Mouse (Mus musculus): ENCODE measurements around the gene Il12a. TPM values are rescaled to one million over a fixed set of nuclear protein-coding genes. Genes with fewer than 3 reads are reported as not detected.
"Not testable (repeated sequence)": the region's sequence is repeated elsewhere in the genome, so short reads cannot be mapped to it uniquely, and the experiment has no call there.

Gene Il12a
- polyA plus RNA-seq, 1 experiment from 2014 or later: 0.25 TPM

- DNase-seq (ENCODE audit: low spot score) (no peak), ATAC-seq (ENCODE audit: insufficient read depth, low FRiP score, low TSS enrichment) (no peak)
- Histone ChIP-seq H3K27me3 (ENCODE audit: control insufficient read depth, insufficient read depth, low read length) (no peaks in the 10 kb centered on the region), H3K9ac (ENCODE audit: low read length) (no peak overlapping the region), H3K27ac (ENCODE audit: low read depth, low read length) (no peak overlapping the region), H3K4me2 (ENCODE audit: low read depth) (no peak overlapping the region), H3K4me1 (ENCODE audit: control insufficient read depth, insufficient read depth, low read length) (no peaks in the 10 kb centered on the region), H3K4me3 (ENCODE audit: low read depth, low read length) (no peak overlapping the region), H3K36me3 (ENCODE audit: control insufficient read depth, insufficient read depth, low read length) (no peaks in the 10 kb centered on the region), H3K9me3 (ENCODE audit: control insufficient read depth, low read length) (no peaks in the 10 kb centered on the region)
- WGBS: 91% methylated on average over 9 of the region's 9 CpGs
Observed at GRCm38 (mm10) chr3:68742718-68743471, 52.5 kb downstream of the Il12a start.

GRCm38 (mm10) chr3:68743472-68743732 is 53.0 kb downstream of the Il12a start:
- Histone ChIP-seq H3K27ac (ENCODE audit: low read depth, low read length) (no peak overlapping the region), H3K4me1 (ENCODE audit: control insufficient read depth, insufficient read depth, low read length) (no peaks in the 10 kb centered on the region), H3K9me3 (ENCODE audit: control insufficient read depth, low read length) (no peaks in the 10 kb centered on the region), H3K4me2 (ENCODE audit: low read depth) (no peak overlapping the region), H3K36me3 (ENCODE audit: control insufficient read depth, insufficient read depth, low read length) (no peaks in the 10 kb centered on the region), H3K4me3 (ENCODE audit: low read depth, low read length) (no peak overlapping the region), H3K9ac (ENCODE audit: low read length) (no peak overlapping the region), H3K27me3 (ENCODE audit: control insufficient read depth, insufficient read depth, low read length) (no peaks in the 10 kb centered on the region)
- ATAC-seq (ENCODE audit: insufficient read depth, low FRiP score, low TSS enrichment) (no peak), DNase-seq (ENCODE audit: low spot score) (no peak)
- WGBS: 81% methylated on average over 3 of the region's 3 CpGs

- WGBS: 86% methylated on average over 1 of the region's 1 CpGs
- ATAC-seq (ENCODE audit: insufficient read depth, low FRiP score, low TSS enrichment) (no peak), DNase-seq (ENCODE audit: low spot score) (no peak)
- H3K36me3 ChIP-seq (ENCODE audit: control insufficient read depth, insufficient read depth, low read length): no peaks in the 10 kb centered on the region
- no peak overlapping the region for H3K4me3 ChIP-seq (ENCODE audit: low read depth, low read length)
- no peaks in the 10 kb centered on the region for H3K4me1 ChIP-seq (ENCODE audit: control insufficient read depth, insufficient read depth, low read length)
- H3K9me3 ChIP-seq (ENCODE audit: control insufficient read depth, low read length): no peaks in the 10 kb centered on the region
- H3K27me3 ChIP-seq (ENCODE audit: control insufficient read depth, insufficient read depth, low read length): no peaks in the 10 kb centered on the region
- H3K27ac ChIP-seq (ENCODE audit: low read depth, low read length): no peak overlapping the region
- no peak overlapping the region for H3K9ac ChIP-seq (ENCODE audit: low read length)
- no peak overlapping the region for H3K4me2 ChIP-seq (ENCODE audit: low read depth)
Observed at GRCm38 (mm10) chr3:68744162-68744561, 53.7 kb downstream of the Il12a start.

- no peak for ATAC-seq (ENCODE audit: insufficient read depth, low FRiP score, low TSS enrichment)
- no peaks in the 10 kb centered on the region for H3K27me3 ChIP-seq (ENCODE audit: control insufficient read depth, insufficient read depth, low read length)
- H3K36me3 ChIP-seq (ENCODE audit: control insufficient read depth, insufficient read depth, low read length): no peaks in the 10 kb centered on the region
- no peak overlapping the region for H3K4me2 ChIP-seq (ENCODE audit: low read depth)
- 87% methylated on average over 5 of the region's 5 CpGs for WGBS
- H3K9ac ChIP-seq (ENCODE audit: low read length): no peak overlapping the region
- H3K4me1 ChIP-seq (ENCODE audit: control insufficient read depth, insufficient read depth, low read length): no peaks in the 10 kb centered on the region
- no peak overlapping the region for H3K4me3 ChIP-seq (ENCODE audit: low read depth, low read length)
- DNase-seq (ENCODE audit: low spot score): no peak
- H3K9me3 ChIP-seq (ENCODE audit: control insufficient read depth, low read length): no peaks in the 10 kb centered on the region
- H3K27ac ChIP-seq (ENCODE audit: low read depth, low read length): no peak overlapping the region
Observed at GRCm38 (mm10) chr3:68745033-68745432, 54.6 kb downstream of the Il12a start.

- not testable (repeated sequence) for H3K27me3 ChIP-seq (ENCODE audit: control insufficient read depth, insufficient read depth, low read length); ATAC-seq (ENCODE audit: insufficient read depth, low FRiP score, low TSS enrichment); H3K36me3 ChIP-seq (ENCODE audit: control insufficient read depth, insufficient read depth, low read length); H3K27ac ChIP-seq (ENCODE audit: low read depth, low read length); DNase-seq (ENCODE audit: low spot score); H3K9ac ChIP-seq (ENCODE audit: low read length); H3K4me2 ChIP-seq (ENCODE audit: low read depth); H3K9me3 ChIP-seq (ENCODE audit: control insufficient read depth, low read length); H3K4me3 ChIP-seq (ENCODE audit: low read depth, low read length); H3K4me1 ChIP-seq (ENCODE audit: control insufficient read depth, insufficient read depth, low read length)
- WGBS: 96% methylated on average over 4 of the region's 4 CpGs
Observed at GRCm38 (mm10) chr3:68746282-68746681, 55.8 kb downstream of the Il12a start.

Other genes with a start within 250 kb of the Il12a start
- 3.3 and 3.6 TPM in 2 replicates for gene 1110032F04Rik, start 178.9 kb downstream of the Il12a start, polyA plus RNA-seq (2014; fragmentation: Nextera tagmentation; extraction: Ambion mirVana)

All from neural tube, embryonic 11.5 days (tissue).